Mouse (Mus musculus) gastrocnemius, adult 8-10 months (tissue): ENCODE results near the gene Nceh1. TPM values are rescaled to one million over a fixed set of nuclear protein-coding genes. Genes with fewer than 3 reads are reported as not detected.
A peak's percentile ranks its signal among the peaks of the same experiment; 100 is the strongest.

Experiments
- DNase-seq, 2 experiments: peaks; one replicate each; pipeline ENCODE4 v3.0.0; 2022; ENCODE audit warnings: low spot score in 2 of 2
- total RNA-seq, 4 experiments: library from RNA; stranded (reverse); gene quantifications; 2 replicates each; pipeline ENCODE4 v1.2.4; 2022

Nceh1 gene
- total RNA-seq, 4 experiments from 2014 or later: 13.8 to 19.7 (median 17.4) TPM

- DNase-seq: no peak
These were observed 138.1 kb downstream of the Nceh1 start for GRCm38 (mm10) chr3:27320613-27321495.

- DNase-seq: no peak
These were observed 139.8 kb downstream of the Nceh1 start for GRCm38 (mm10) chr3:27322591-27322990.

GRCm38 (mm10) chr3:27323551-27323950 lies 140.8 kb downstream of the Nceh1 start:
- no peak for DNase-seq

GRCm38 (mm10) chr3:27326633-27327191 lies 143.9 kb downstream of the Nceh1 start:
- DNase-seq: peak in 1 of 2 experiments; percentile 13

GRCm38 (mm10) chr3:27330706-27331105 lies 147.9 kb downstream of the Nceh1 start:
- DNase-seq: no peak

Other genes starting within 250 kb of the Nceh1 start
- under 1 TPM in 3 of 4 experiments, not detected in 1; 0.18 to 0.83 (median 0.22) TPM for gene Ect2, start 29.1 kb upstream of the Nceh1 start, total RNA-seq
- gene Tnfsf10, start 134.1 kb downstream of the Nceh1 start, total RNA-seq: 1 to 10 TPM; 5.5 to 7.8 (median 6.5) TPM
- not detected for gene Ghsr, start 188.4 kb downstream of the Nceh1 start, total RNA-seq